Mouse (Mus musculus) monocyte, adult 59 days (primary cell): ENCODE measurements around the gene Cpne5. TPM values are rescaled to one million over a fixed set of nuclear protein-coding genes. Genes with fewer than 3 reads are reported as not detected.

ENCODE experiments used
- total RNA-seq, 2 experiments: library from RNA; stranded (reverse); gene quantifications; one replicate each; pipeline ENCODE4 v1.2.4; 2023

Gene Cpne5
- under 1 TPM; 0.06 to 0.10 TPM for total RNA-seq

DNA sequence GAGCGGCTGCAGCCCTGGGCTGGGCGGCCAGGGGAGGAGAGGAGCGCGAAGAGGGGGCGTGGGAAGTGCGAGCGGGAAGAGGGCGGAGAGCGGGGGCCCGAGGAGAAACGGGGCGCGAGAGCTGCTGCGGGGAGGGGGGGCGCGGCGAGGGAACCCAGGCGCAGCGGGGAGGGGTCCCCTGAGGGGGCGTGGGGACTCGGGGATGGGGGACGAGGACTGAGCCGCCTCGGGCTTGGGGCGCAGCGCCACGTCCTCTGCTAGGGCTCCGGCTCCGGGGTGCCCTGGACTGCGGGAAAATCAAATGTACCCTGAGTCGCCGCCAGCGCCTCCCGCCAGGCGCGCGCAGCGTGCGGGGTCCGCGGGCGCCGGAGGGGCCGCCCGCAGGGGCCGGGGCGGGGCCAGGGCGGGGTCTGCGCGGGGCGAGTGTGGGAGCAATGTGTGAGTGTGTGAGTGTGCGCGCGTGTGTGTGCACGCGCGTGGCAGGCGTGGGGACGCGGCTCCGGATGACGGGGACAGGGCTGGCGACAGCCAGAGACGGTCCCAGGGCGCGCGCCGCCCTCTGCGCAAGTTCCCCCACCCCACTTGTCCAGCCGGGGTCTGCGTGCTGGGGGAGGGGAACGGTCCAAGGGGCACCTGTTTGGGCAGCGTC lies at the start of gene Cpne5:
Gene Cpne5 (minus strand): TSS at position 396 of the 649 bp plus-strand sequence.

DNA sequence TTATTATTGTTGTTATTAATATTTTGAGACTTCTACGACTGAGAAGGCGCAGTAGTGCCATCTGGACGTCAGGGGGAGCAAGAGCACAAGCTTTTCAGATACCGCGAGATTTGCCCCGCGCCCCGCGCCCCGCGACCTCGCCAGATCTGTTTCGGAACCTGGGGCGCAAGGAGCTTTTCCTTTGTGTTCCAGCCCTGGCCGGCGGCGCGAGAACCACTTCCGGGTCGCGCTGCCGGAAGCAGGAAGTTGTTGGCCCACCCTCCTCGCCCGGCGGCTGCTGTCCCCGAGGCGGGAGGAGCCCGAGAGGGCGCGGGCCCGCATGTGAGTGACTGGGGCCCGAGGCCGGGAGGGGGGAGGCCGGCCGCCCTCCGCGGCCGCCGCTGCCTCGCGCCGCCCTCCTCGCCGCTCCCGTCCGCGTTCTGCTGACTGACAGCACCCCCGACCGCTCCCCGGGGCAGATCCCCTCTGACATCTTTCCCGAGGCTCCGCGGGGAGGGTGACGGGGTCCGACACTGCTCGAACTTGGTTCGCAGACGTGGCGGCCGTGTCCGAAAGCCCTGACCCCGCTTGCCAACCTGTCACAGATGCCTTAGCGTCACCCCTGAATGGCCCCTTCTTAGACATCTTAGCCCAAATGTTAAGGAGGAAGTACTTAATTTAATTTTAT lies 30.8 kb upstream of the Cpne5 start, which contains the start of gene BC004004:
Gene BC004004 (plus strand): TSS at position 107 of the 667 bp plus-strand sequence.

DNA sequence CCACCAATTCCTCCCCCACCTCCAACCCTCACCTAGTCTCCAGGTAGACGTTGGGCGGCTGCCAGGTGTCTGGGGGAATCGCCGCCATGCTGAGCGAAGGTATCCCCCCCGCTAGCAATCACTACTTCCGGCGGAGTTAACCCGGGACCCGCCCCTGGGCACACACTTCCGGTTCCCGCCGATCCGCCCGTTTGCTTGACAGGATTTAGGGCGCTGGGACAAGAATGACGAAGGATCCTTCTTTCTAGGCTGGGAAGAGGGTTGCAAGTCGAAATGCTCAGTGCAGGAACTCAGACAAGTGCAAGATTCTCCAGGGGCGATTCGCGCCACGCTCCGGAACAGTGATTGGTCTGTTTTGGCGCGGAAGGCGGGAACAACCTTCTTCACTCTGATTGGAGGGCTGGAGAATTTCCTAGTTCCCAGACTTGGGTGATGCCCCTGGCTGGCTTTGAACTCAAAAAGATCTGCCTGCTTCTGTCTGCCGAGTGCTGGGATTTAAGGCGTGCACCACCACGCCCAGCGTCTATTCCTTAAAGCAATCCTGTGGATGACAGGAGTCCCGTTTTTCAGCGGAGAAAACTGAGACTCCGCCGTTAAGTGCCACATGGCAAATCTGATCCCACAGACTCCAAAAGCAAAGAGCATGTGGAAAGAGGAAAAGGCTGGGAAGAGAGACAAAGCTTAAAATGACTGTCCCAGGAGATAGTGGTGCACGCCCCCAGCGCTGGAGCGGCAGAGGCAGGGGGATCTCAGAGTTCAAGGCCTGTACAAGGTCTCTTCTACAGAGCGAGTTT lies 26.1 kb upstream of the Cpne5 start, which contains the start of gene Ppil1:
Gene Ppil1 (minus strand): TSS at position 347 of the 794 bp plus-strand sequence.

DNA sequence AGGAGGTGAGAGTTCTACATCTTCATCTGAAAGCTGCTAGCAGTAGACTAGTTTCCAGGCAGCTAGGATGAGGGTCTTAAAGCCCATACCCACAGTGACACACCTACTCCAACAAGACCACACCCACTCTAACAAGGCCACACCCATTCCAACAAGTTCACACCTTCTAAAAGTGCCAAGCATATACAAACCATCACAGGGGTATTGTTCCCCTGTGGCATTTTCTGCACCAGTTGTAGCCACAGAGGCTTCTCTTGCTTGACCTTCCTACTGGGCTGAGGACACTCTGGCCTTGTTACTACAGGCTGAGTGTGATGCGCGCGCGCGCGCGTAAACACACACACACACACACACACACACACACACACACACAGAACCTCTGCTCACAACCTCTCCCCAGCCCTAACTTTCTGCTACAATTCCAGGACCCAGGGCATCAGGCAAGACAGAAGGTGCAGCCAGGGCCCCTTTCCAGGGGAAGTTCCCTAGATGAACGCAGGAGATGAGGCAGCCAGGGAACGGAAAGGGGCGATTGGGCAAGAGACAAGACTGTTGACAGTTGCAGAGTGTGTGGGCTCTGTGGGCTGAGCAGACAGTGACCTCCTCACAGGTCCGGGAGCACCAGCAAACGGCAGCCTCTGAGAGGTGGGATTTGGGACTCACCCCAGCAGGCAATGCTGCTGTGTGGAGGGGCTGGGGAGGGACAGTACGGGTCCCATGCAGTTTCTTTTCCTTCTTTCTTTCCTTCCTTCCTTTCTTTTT lies 124.2 kb downstream of the Cpne5 start, which contains the start of gene Rab44:
Gene Rab44 (plus strand): TSS at position 555 of the 762 bp plus-strand sequence.

Other genes with a start within 250 kb of the Cpne5 start
- gene Stk38, start 230.2 kb downstream of the Cpne5 start, total RNA-seq: 100 to 1,000 TPM; 382 to 410 TPM
- gene Srsf3, start 205.5 kb downstream of the Cpne5 start, total RNA-seq: 100 to 1,000 TPM; 322 to 336 TPM
- 100 to 1,000 TPM; 143 to 144 TPM for gene Cdkn1a, start 147.2 kb downstream of the Cpne5 start, total RNA-seq
- 10 to 100 TPM; 19.2 to 34.7 TPM for gene Rab44, start 124.0 kb downstream of the Cpne5 start, total RNA-seq
- 1 to 10 TPM; 6.7 to 9.2 TPM for gene Ppil1, start 26.0 kb upstream of the Cpne5 start, total RNA-seq
- 10 to 100 TPM; 60.0 to 73.2 TPM for gene BC004004, start 30.6 kb upstream of the Cpne5 start, total RNA-seq
- 10 to 100 TPM; 53.3 to 59.4 TPM for gene Pi16, start 79.5 kb upstream of the Cpne5 start, total RNA-seq
- 10 to 100 TPM; 92.5 to 99.1 TPM for gene Mtch1, start 109.8 kb upstream of the Cpne5 start, total RNA-seq
- 100 to 1,000 TPM; 194 to 212 TPM for gene Fgd2, start 122.7 kb upstream of the Cpne5 start, total RNA-seq